Mouse (Mus musculus) ovary, adult 10 weeks (tissue): ENCODE data around the gene Ccnd2. TPM values are rescaled to one million over a fixed set of nuclear protein-coding genes. Genes with fewer than 3 reads are reported as not detected.

ENCODE experiments used
- polyA plus RNA-seq: library from polyadenylated mRNA; stranded (reverse); fragments of 350-450 nt; fragmentation: Illumina TruSeq; extraction: RNeasy Lipid Tissue Mini Kit (QIAGEN cat#74804); gene quantifications from one replicate; pipeline ENCODE4 v1.2.3, GENCODE M21; 2014

The Ccnd2 gene
- 193 TPM for polyA plus RNA-seq

GRCm38 (mm10) chr6:127152106-127152951 is at the start of gene Ccnd2:
Gene Ccnd2 (minus strand): TSS chr6:127152193.

GRCm38 (mm10) chr6:127109402-127109930 is 42.5 kb downstream of the Ccnd2 start, which contains the start of gene Tigar:
Gene Tigar (minus strand): TSS chr6:127109557.

Other genes with a start within 250 kb of the Ccnd2 start
- not detected for gene Dyrk4, start 230.4 kb downstream of the Ccnd2 start, polyA plus RNA-seq
- 31.6 TPM for gene Rad51ap1, start 212.6 kb downstream of the Ccnd2 start, polyA plus RNA-seq
- 16.6 TPM for gene D6Wsu163e, start 212.2 kb downstream of the Ccnd2 start, polyA plus RNA-seq
- gene Fgf6, start 136.6 kb downstream of the Ccnd2 start, polyA plus RNA-seq: not detected
- not detected for gene Fgf23, start 79.3 kb downstream of the Ccnd2 start, polyA plus RNA-seq
- gene Tigar, start 42.6 kb downstream of the Ccnd2 start, polyA plus RNA-seq: 7.1 TPM